Mouse (Mus musculus) kidney, postnatal 25 days (tissue): ENCODE measurements around the gene Tmed11.
"Not testable (repeated sequence)": the region's sequence is repeated elsewhere in the genome, so short reads cannot be mapped to it uniquely, and the experiment has no call there.

Experiments used
- DNase-seq, 2 experiments: peaks; one replicate each; pipeline ENCODE4 v3.0.0; 2021; ENCODE audit warnings: mixed read lengths in 2 of 2

The Tmed11 gene

DNA sequence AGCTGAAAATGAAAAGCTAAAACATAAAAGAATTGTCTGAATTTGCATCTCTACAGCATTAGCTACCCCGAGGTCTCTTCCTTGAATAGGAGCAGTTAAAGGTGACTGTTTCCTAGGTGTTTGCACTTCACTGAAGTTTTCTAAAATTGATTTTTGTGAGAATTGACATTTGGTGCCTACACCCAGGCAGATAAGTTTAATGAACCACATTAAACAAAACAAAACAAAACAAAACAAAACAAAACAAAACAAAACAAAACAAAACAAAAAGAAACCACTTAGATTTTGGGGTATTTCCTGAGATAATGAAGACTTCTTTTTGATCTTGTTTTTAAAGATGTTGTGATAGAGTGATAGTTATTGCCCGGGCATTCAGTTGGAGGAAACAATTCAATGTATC lies at the start of gene Tmed11:
Gene Tmed11 (minus strand): TSS at position 101 of the 400 bp plus-strand sequence.
- not testable (repeated sequence) for DNase-seq

DNA sequence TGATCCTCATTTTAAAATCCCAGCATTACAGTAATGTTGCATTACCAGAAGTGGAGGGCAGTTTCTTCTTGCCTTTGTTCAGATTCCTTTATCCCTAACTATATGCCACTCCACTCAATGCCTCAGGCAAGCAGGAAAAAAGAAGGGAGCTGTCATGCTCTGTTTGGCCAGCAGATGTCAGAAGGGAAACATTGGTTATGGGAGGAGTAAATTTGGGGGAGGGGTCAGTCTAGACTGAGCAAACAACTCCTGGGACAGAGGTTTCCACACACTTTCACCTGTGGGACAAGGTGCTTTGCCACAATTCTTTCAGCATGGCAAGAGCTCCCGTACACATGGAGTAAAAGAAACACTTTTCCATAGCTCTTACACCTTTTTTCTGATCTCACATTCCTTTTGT lies 41.0 kb upstream of the Tmed11 start:
- DNase-seq, result peak in 1 of 2 experiments; percentile 10

DNA sequence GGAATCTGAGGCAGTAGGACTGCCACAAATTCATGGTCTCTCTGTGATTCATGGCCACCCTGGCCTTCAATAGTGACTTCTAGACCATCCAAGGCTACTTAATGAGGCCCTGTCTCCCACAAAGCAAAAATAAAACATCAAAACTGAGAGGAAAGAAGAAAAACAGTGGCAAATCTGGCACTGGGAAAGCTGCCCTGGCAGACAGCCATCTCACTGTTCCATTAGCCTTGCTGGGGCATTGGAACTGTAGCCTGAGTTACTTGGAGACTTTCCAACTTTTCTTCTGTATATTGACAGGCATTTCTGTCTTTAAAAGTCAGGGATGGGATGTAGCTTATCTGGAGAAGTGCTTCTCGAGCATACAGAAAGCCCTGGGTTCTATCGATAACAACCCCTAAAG lies 28.1 kb upstream of the Tmed11 start:
- peak; percentile 12 to 23 for DNase-seq

DNA sequence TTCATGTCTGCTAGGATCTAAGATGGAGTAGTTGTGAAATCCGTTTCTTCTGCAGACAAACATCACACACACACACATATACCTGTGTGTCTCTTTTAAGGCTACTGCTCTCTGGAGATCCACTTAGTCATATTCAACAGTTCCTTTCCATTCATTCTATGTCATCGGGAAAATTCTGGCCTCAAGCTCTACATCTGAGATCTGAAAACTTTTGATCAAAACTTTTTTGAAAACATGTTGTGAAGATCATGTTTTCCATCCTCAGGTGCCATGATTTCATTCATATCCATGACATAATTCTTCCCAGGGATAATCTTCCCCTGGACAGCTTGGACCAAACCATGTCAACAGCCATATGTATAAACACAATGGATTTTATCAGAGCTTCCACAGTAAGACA lies 13.6 kb upstream of the Tmed11 start, which contains the start of gene Vmn2r8:
Gene Vmn2r8 (minus strand): TSS at position 101 of the 400 bp plus-strand sequence.
- DNase-seq, result not testable (repeated sequence)

DNA sequence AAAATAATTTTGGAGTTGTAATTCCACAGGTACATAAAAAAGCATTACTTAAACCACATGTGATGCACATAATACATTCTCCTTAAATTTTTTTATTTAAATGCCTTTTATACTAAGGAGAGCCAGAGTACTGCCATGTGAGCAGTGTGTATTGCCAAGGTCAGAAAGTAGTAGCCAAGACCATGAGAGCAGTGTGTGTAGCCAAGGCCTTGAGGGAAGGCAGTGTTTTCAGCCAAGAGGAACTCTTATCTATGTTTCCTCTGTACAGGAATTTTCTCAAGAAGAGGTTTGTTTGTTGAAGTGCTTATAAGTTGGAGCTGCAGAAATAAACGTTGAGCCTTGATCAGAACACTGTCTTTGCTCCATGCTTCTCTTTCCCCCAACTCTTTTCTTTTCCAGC lies 8.5 kb upstream of the Tmed11 start:
- DNase-seq, result no peak

DNA sequence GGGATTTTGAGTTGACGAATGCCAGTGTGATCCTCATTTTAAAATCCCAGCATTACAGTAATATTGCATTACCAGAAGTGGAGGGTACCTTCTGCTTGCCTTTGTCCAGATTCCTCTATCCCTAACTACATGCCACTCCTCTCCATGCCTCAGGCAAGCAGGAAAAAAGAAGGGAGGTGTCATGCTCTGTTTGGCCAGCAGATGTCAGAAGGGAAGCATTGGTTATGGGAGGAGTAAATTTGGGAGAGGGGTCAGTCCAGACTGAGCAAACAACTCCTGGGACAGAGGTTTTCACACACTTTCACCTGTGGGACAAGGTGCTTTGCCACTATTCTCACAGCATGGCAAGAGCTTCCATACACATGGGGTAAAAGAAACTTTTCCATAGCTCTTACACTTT lies 4.8 kb downstream of the Tmed11 start:
- DNase-seq, result not testable (repeated sequence)

DNA sequence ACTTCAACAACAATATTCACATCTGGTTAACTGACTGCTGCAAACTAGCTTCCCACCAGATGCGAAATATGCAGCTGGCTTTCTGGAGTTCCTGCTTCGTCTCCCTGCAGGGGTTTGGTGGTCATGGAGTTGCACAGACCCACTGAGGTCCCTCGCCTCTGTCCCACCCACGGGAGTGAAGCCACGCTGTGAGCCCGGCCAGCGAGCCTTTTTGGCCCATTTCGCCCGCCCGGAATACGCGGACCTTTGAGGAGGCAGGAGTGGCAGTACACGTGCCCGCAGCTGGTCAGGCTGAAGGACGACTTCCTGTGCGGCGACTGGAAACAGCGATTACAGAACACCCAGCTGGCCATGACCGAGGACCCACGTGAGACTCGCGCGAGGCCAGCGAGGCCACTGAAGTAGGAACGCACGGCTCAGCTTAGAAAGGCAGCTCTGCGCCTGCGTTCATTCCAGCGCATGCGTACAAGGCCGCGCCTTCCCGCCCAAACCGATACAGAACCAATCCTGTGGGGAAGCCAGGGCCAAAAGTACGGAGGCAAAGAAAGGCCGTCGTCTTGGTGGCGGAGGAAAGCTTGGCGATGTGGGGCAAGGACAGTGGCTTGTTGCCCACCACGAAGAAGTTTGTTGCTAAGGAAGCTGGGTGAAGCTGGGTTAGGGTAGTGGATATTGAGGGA lies 20.4 kb downstream of the Tmed11 start, which contains the start of gene Rnf212:
Gene Rnf212 (minus strand): TSS at position 353 of the 677 bp plus-strand sequence.
- peak in 1 of 2 experiments; percentile 29 for DNase-seq

DNA sequence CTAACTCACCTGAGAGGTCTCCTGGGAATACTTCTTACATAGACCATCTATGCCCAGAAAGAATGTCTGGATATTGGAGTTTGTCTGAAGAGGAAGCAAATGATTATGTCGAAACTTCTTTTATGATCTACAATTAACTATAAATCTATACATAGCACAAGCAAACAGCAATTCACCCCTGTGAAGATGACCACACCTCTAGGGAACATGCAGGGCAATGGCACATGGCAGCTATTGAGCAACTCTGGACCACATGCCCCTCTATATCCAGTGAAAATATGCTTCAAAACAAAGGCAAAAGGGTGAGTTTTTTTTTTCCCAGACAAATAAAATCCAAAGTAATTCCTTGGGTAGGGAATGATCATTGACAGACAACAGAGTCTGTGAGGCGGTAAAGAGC lies 35.2 kb downstream of the Tmed11 start:
- no peak for DNase-seq

DNA sequence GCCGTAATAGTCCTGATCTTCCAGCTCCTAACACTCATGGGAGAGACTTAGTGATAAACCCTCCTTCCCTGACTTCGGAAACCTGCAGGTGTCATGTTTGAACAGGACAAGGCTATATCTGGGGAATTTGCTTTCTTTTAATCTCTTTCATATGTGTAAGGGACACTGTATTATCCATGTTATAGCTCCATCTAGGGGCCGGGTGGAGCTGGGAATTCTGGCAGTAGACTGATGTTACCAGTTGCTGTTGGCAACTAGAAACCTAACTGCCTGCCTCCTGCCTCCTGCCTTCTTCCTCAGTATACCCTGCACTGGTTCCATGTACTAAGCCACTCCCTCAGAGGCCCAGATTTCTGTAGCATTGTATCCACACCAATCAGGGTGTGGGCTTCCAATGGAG lies 36.8 kb downstream of the Tmed11 start:
- DNase-seq, result peak; percentile 40 to 63

DNA sequence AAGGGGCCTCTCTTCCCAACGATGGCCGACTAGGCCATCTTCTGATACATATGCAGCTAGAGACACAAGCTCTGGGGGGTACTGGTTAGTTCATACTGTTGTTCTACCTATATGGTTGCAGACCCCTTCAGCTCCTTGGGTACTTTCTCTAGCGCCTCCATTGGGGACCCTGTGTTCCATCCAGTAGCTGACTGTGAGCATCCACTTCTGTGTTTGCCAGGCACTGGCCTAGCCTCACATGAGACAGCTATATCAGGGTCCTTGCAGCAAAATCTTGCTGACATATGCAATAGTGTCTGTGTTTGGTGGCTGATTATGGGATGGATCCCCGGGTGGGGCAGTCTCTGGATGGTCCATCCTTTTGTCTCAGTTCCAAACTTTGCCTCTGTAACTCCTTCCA lies 43.9 kb downstream of the Tmed11 start:
- DNase-seq, result not testable (repeated sequence)

DNA sequence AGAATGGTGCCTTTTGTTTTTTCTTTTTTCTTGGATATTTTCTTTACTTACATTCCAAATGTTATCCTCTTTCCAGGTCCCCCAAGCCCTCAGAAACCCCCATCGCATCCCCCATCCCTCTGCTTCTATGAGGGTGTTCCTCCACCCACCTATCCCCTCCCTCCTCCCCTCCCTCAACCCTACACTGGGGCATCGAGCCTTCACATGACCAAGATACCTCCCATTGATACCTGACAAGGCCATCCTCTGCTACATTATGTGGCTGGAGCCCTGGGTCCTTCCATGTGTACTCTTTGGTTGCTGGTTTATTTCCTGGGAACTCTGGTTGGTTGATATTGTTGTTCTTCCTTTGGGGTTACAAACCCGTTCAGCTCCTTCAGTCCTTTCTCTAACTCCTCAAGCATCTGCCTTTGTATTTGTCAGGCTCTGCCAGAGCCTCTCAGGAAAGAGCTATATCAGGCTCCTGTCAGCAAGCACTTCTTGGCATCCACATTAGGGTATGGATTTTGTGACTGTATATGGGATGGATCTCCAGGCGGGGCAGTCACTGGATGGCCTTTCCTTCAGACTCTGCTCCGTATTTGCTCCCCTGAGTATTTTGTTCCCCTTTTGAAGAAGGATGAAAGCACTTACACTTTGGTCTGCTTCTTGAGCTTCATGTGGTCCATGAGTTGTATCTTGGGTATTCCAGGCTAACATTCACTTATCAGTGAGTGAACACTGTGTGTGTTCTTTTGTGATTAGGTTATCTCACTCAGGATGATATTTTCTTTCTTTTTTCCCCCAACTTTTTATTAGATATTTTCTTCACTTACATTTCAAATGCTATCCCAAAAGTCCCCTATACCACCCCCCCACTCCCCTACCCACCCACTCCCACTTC lies 44.6 kb downstream of the Tmed11 start:
- DNase-seq, result no peak

DNA sequence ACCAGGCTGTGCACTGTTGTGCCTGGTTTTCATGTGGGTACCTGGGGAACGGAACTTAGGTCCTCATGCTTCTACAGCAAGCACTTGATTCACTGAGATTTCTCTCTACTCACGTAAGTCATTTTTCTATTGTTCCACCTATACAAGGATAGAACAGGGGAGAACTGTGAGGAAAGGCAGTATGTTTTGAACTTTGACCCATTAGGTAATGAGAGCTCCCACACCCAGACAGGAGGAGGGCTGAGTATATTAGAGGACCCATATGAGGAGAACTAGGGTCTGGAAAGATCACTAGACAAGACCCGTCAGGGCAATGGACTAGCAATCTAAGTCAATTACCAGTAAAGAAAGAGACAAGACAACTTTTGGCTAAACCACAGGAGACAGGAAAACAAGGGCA lies 50.5 kb downstream of the Tmed11 start:
- no peak for DNase-seq

DNA sequence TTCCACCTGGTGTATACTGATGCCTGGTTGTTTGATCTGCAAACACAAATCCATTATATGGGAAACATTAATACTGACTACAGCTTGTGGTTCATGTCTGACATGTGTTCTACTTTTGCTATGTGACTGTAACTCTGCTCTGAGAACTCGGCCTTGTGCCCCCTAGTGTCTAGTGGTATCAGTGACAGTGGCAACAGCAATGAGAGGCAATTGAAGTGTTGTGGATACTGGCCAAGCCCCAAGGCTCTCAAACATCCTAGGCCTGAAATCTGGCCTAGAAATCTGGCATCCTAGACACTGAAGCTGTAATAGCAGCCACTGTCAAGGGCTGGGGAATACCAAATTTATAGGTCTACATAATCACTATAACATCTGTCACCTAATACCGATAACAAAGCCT lies 51.3 kb downstream of the Tmed11 start:
- DNase-seq, result no peak

DNA sequence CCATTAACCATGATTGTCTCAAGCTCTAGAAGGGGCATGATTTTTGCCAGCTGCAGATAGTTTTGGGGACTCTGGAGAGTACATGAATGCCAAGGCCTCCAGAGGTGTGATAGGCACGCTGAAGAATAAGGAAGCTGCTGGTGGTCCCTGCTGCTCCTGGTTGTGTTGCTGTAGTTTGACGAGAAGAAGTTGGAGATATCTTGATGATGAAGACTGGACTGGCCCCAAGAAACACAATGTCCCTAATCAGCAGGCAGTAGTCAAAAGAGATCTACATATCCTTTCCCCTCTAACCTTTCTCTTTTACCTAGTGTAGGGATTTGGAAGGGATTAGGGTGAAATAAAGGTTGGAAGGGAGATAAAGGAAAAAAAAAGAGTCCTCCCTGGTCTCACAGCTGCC lies 52.6 kb downstream of the Tmed11 start:
- no peak for DNase-seq

DNA sequence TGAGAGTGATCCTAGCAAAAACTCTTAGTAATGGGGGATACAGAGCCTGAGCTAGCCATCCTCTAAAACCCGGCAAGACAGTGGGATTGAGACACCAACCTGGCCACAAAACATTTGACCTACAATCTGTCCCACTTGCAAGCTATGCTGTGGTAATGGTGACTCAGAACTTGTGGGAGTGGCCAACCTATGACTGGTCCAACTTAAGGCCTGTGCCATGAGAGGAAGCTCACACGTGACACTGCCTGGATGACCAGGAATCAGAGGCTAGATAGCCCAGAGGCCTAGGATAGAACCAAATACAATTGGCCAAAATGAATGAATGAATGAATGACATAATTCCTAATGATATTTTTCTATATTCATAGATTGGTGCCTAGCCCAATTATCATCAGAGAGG lies 53.3 kb downstream of the Tmed11 start:
- DNase-seq, result no peak

DNA sequence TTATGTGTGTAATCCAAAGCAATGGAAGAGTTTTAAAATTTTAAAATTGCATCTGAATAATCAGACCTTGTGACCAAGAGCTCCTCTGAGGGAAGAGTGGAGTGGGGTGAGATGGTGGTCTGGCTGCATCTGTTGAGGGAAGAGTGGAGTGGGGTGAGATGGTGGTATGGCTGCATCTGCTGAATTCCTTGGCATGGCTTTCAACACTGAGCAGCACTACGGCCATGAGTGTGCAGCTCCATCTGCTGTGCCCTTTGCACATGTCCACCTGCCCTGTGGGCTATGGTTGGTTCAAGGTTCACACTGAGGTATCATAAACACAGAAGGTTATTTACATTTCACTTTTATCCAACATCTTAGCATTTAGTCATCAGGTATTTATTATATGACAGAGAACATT lies 67.7 kb downstream of the Tmed11 start:
- no peak for DNase-seq
